Mouse (Mus musculus) C2C12 (cell line): ENCODE data around the gene Bank1.

Source experiments
- CEBPB ChIP-seq: IDR thresholded peaks from one replicate; pipeline ENCODE4 v1.6.1; 2011; ENCODE audit warnings: low read depth, mild to moderate bottlenecking, control low read depth, moderate library complexity
- CTCF ChIP-seq: IDR thresholded peaks from one replicate; pipeline ENCODE4 v1.5.1; 2011; ENCODE audit not compliant: control insufficient read depth, insufficient read depth, insufficient read length
- FOSL1 ChIP-seq: IDR thresholded peaks from one replicate; pipeline ENCODE4 v1.8.0; 2011; ENCODE audit warnings: mild to moderate bottlenecking, low read length; ENCODE audit not compliant: poor library complexity, insufficient read depth, severe bottlenecking
- MYOG ChIP-seq: IDR thresholded peaks from one replicate; pipeline ENCODE4 v1.6.1; 2011; ENCODE audit not compliant: control insufficient read depth, insufficient read length; ENCODE audit errors: extremely low read depth

- TF ChIP-seq FOSL1 (no peak), CTCF (no peak), MYOG (no peak), CEBPB (no peak)
These were observed 288.6 kb downstream of the Bank1 start for GRCm38 (mm10) chr3:136037254-136037653.
